Mouse (Mus musculus) liver, embryonic 14.5 days (tissue): Measurements from ENCODE around the gene Aak1.

Source experiments
- CTCF ChIP-seq: IDR thresholded peaks from 2 replicates; pipeline ENCODE4 v1.5.1; 2016; ENCODE audit warnings: antibody characterized with exemption, low read depth, control low read depth
- EP300 ChIP-seq: IDR thresholded peaks from 2 replicates; pipeline ENCODE4 v1.6.1; 2016; ENCODE audit warnings: antibody characterized with exemption, low read depth

- no peak for TF ChIP-seq CTCF
- TF ChIP-seq EP300: no peak
Measured at GRCm38 (mm10) chr6:86948746-86949145, 99.4 kb downstream of the Aak1 start.
